Mouse (Mus musculus): ENCODE data around the gene Megf11.

The Megf11 gene

GRCm38 (mm10) chr9:64393914-64394596 lies 8.6 kb downstream of the Megf11 start:
- CTCF ChIA-PET = interaction anchor here (0.7 kb wide), 1 partner anchor 474 kb away, joined by 6 read pairs; no protein-coding TSS in a partner anchor

GRCm38 (mm10) chr9:64395238-64395920 lies 10.0 kb downstream of the Megf11 start:
- CTCF ChIA-PET = no interaction called here

DNA sequence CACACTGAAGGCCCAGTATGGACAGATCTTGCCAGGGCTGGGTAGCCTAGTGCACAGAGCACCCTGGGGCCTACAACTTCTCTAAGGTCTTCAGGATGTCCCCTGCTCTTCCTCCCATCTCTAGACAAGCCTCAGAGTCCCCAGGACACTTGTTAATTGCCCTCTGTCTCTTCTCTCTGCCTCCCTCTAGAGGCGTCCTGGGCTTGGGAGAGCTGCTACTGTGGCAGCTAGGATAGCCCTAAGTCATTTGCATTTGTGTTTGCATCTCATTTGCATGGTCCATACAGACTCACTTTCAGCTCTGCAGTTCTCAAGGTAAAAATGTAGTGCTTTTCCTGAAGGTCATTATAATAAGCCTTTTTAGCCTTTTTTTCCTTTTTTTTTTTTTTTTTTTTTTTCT lies 11.7 kb downstream of the Megf11 start:
- CTCF ChIA-PET = interaction anchor here (0.6 kb wide), 1 partner anchor 1604 kb away, joined by 13 read pairs; no protein-coding TSS in a partner anchor

DNA sequence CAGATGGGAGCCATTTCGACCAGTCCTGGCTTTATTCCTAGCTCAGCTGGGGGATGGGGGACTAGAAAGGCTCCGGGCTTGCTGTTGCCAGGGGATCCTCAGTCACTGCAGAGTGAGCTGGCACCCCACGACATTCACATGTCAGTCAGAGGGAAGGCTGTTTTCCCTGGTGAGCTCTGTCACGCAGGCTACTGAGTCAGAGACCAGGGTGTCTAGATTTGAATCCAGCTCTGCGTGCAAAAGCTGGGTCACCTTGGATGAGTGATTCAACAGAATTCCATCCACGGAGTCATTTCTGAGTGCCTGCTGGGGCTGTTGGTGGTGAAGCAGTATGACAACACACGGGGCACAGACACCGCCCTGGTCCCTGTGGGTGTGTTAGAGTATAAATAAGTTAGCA lies 13.7 kb downstream of the Megf11 start:
- CTCF ChIA-PET = no interaction called here

GRCm38 (mm10) chr9:64402141-64402540 lies 16.7 kb downstream of the Megf11 start:
- CTCF ChIA-PET = no interaction called here

DNA sequence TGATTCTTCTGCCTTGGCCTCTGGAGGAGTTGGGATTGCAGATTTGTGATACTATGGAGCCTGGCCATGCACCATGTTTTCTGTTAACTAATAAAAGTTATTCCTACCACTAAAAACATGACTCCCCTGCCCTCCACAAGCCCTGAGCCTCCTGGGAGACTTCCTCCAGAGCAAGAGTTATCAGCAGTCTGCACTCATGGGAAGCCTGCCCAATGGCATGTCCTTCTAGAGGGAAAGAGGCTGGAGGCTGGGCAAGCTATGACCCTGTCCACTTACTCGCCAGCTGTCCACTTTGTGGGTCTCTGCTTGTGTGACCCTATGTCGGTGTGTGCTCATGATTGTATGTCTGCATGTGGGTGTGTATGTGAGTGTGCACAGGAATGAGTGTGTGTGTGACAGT lies 21.4 kb downstream of the Megf11 start:
- CTCF ChIA-PET = no interaction called here

DNA sequence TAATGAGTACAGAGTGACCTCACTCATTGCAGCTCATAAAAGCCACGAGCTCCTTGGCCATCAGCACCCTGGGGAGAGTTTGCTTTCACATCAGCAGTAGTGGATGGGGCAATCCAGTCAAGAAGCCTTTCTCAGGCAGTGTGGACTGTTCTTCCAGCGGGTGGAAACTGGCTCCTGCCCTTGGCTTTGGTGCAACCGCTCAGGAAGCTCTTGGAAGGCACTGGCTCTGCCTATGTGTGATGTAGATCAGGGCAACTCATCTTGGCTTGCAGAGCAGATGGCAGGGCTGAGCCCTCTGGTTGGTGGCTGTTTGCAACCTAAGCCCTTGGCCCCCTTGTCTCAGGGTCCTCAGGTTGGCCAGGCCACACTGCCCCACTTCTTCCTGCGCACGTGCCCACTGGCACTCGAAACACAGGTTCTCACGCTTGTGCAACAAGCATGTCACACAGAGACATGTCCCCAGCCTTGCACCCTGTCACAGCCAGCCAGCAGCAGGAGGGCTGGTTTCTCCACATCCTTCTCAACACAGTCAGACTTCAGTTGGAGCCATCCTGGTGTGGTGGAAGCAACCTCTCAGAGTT lies 22.1 kb downstream of the Megf11 start:
- CTCF ChIA-PET = no interaction called here

- CTCF ChIA-PET = no interaction called here
Observed at GRCm38 (mm10) chr9:64408821-64409220, 23.4 kb downstream of the Megf11 start.

DNA sequence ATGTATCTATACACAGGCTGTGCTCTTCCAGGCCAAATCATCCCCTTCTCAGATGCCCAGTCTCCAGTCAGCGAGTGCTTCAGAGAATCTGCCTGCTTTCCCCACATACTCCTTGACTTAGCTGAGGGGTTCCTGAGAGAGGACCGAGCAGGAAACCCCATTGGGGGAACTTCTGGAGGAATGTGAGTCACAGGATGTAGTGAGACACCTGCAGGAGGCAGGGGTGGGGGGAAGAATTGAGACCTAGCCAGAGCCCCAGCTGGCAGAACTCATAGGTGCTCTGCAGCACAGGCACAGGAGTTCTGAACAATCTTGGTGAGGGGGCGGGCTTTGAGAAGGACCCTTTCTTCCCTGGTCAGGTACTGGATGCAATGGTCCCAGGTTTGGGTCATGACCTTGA lies 35.0 kb downstream of the Megf11 start:
- CTCF ChIA-PET = no interaction called here

DNA sequence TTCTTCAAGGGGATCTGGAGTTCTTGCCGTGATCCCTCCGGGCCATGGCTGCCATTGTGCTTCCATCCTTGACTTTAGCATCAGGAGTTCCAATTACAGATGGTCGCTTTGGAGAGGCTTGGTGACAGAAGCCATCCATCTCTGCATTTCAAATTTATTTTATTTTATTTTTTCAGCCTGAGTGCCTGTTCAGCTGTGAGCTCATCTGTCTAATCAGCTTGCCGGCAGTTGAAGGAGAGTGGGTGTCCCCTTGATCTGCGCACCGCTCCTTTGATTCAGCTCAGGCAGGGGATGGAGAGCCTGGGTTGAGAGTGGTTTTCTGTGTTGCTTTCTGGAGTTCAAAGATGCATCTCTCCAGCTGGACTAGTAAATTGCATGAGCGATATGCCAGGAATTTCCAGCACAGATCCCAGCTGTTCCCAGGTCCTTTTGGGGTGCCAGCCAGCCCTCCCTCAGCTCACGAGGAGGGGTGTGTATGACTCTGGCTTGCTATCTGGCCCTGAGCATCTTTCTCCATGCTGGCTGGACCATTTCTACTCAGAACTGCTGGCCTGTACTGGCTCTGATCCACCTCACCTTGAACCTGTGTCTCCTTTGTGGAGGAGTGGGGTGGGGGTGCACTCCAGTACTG lies 36.7 kb downstream of the Megf11 start:
- CTCF ChIA-PET = no interaction called here

GRCm38 (mm10) chr9:64423912-64424311 lies 38.5 kb downstream of the Megf11 start:
- CTCF ChIA-PET = no interaction called here

DNA sequence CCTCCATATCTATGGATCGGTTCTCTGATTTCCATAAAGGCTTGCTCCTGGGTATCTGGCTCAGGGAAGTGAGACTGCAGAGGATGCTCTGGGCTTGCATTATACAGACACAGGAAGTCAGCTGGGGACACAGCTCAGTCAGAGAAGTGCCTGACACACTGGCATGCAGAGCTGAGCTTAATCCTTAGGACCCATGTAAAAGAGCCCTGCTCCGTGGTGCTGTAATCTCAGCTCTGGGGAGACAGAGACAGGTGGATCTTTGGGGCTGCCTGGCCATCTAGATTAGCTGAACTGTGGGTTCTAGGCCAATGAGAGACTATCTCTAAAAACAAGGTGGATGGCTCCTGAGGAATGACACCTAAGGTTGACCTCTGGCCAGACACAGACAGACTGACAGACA lies 50.7 kb downstream of the Megf11 start:
- CTCF ChIA-PET = no interaction called here

GRCm38 (mm10) chr9:64440101-64440500 lies 54.7 kb downstream of the Megf11 start:
- CTCF ChIA-PET = no interaction called here

DNA sequence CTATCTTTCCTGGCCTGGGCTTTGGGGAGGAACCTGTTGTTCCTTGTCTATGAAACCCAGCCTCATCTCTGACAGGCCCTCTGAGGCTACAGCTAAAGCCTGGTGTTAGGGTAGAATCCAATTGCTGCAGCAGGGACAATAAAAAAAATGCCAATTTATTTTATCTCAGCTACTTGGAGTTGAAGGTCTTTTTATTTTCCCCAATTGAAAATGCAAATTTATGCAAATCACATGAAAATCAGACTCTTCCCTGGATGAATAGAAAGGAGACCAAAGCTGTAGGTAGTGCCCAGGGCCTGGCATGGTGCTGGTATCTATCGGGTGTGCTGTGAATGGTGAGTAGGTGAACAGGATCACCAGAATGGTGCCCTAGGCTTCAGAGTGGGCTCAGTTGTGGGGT lies 60.6 kb downstream of the Megf11 start:
- CTCF ChIA-PET = no interaction called here

GRCm38 (mm10) chr9:64447070-64447469 lies 61.6 kb downstream of the Megf11 start:
- CTCF ChIA-PET = no interaction called here

DNA sequence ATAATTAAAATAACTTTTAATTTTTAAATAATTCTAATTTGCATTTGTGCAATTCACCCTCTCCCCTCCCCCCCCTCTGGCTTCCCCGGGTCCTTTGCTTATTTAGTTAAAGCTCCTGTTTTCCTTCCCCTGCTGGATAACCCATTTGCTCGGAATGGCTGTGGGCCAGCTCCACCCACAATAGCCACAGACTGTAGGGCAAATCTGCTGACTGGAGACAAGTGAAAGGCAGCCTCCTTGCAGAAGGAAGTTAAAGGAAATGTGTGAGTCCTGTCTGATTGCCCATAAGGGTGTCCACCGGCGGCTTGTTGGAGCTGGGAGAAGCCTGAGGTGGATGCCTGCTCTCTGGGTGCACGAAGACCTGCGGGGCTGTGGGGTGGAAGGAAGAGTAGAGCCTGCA lies 62.1 kb downstream of the Megf11 start:
- CTCF ChIA-PET = no interaction called here

GRCm38 (mm10) chr9:64452769-64453168 lies 67.3 kb downstream of the Megf11 start:
- CTCF ChIA-PET = no interaction called here

- CTCF ChIA-PET = no interaction called here
Observed at GRCm38 (mm10) chr9:64454196-64454595, 68.8 kb downstream of the Megf11 start.

GRCm38 (mm10) chr9:64455910-64456309 lies 70.5 kb downstream of the Megf11 start:
- CTCF ChIA-PET = interaction anchor here (0.6 kb wide), 1 partner anchor 16 kb away, joined by 3 read pairs; no protein-coding TSS in a partner anchor

GRCm38 (mm10) chr9:64457596-64457995 lies 72.2 kb downstream of the Megf11 start:
- CTCF ChIA-PET = no interaction called here

DNA sequence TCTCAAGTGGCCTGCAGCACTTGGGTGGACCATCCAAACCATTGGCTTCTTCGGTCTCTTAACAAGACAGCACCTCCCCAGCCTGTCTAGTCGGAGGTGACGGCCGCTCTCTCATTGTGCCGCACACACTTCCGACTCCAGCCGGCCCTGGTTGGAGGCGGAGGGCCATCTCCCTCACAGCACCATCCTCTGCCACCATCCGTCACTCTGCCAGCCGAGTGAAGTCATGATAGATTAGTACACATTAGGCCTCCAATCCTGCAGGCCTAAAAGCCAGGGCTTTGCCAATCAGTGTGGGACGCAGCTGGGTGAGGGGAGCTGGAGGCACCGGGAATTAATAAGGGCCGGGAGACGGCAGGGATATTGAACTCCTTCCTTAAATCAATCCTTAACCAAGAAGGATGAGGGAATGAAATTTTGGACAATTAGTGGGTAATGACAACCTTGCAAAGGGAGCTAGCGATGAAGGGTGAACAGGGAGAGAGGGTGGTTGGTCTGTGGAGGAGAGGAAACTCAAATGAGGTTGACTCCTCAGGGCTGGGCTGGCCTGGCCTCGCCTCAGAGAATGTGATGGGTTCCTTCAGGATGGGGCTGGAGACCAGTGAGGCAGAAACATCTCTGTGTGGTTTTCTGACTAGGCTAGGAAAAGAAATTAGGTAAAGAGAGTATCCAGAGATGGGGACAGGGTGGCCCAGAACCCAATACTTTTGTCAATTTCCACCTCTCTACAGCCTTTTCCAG lies 76.3 kb downstream of the Megf11 start:
- CTCF ChIA-PET = no interaction called here

GRCm38 (mm10) chr9:64462870-64463269 lies 77.4 kb downstream of the Megf11 start:
- CTCF ChIA-PET = no interaction called here

Measured in spleen, embryonic (tissue).